Mouse (Mus musculus) left cerebral cortex, adult 6 months (tissue): ENCODE measurements around the gene Tspan1. TPM values are rescaled to one million over a fixed set of nuclear protein-coding genes. Genes with fewer than 3 reads are reported as not detected.

ENCODE experiments used
- long read RNA-seq, 2 experiments: library from polyadenylated mRNA; unstranded; transcript quantifications; one replicate each; pipeline ENCODE4 v2.0.0; 2019 to 2020
- polyA plus RNA-seq: library from polyadenylated mRNA; unstranded; fragments of <200 nt; fragmentation: Nextera tagmentation; gene quantifications from 2 replicates; pipeline ENCODE4 v1.2.3, GENCODE M21; 2021

The Tspan1 gene
- 0.16 TPM in 2 replicates for polyA plus RNA-seq
- long read RNA-seq, experiment 1, partial matches to known transcripts: 0 of 1 reads
- long read RNA-seq, experiment 1, other reads (novel, unspliced or antisense): 1 of 1 reads
- long read RNA-seq, experiment 2, partial matches to known transcripts: 0 of 1 reads
- long read RNA-seq, experiment 2, other reads (novel, unspliced or antisense): 1 of 1 reads

GRCm38 (mm10) chr4:116167404-116167803 lies at the start of gene Tspan1:
Gene Tspan1, minus strand, starts transcription at chr4:116167601.

GRCm38 (mm10) chr4:116173072-116173471 lies 5.7 kb upstream of the Tspan1 start, which contains the start of the genes 1700042G07Rik and Gm49337:
Gene 1700042G07Rik, plus strand, starts transcription at chr4:116173372.
Gene Gm49337, plus strand, starts transcription at chr4:116173384.

GRCm38 (mm10) chr4:116151238-116151637 lies 16.2 kb downstream of the Tspan1 start, which contains the start of gene Lurap1:
Gene Lurap1, minus strand, starts transcription at chr4:116151338.

GRCm38 (mm10) chr4:116123602-116124519 lies 43.5 kb downstream of the Tspan1 start, which contains the start of the genes Rad54l and Pomgnt1:
Gene Rad54l, minus strand, starts transcription at chr4:116123690.
Gene Pomgnt1, plus strand, starts transcription at chr4:116123840.

Other genes starting within 250 kb of the Tspan1 start
- not detected in 2 replicates for gene Dmbx1, start 227.7 kb downstream of the Tspan1 start, polyA plus RNA-seq
- gene Faah, start 149.7 kb downstream of the Tspan1 start, polyA plus RNA-seq: 53.3 and 74.4 TPM in 2 replicates
- 11.0 and 12.3 TPM in 2 replicates for gene Nsun4, start 113.7 kb downstream of the Tspan1 start, polyA plus RNA-seq
- 876 and 1,025 TPM in 2 replicates for gene Uqcrh, start 92.5 kb downstream of the Tspan1 start, polyA plus RNA-seq
- 20.7 and 22.8 TPM in 2 replicates for gene Lrrc41, start 92.3 kb downstream of the Tspan1 start, polyA plus RNA-seq
- 0.23 and 0.29 TPM in 2 replicates for gene Rad54l, start 43.9 kb downstream of the Tspan1 start, polyA plus RNA-seq
- gene Pomgnt1, start 43.8 kb downstream of the Tspan1 start, polyA plus RNA-seq: 20.7 and 30.3 TPM in 2 replicates
- gene Lurap1, start 16.3 kb downstream of the Tspan1 start, polyA plus RNA-seq: 8.0 and 12.8 TPM in 2 replicates
- not detected in 2 replicates for gene 1700042G07Rik, start 5.8 kb upstream of the Tspan1 start, polyA plus RNA-seq
- gene Gm49337, start 5.8 kb upstream of the Tspan1 start, polyA plus RNA-seq: not detected in 2 replicates
- gene Pik3r3, start 54.0 kb upstream of the Tspan1 start, polyA plus RNA-seq: 9.9 and 12.7 TPM in 2 replicates